Mouse (Mus musculus) myocyte (in vitro differentiated cells): Measurements from ENCODE around the gene Plpp7.

Source experiments
- CEBPB ChIP-seq: IDR thresholded peaks from 2 replicates; pipeline ENCODE4 v1.6.1; 2011; ENCODE audit warnings: mild to moderate bottlenecking, moderate library complexity; ENCODE audit not compliant: poor library complexity, insufficient read depth, severe bottlenecking
- E2F4 ChIP-seq: IDR thresholded peaks from one replicate; pipeline ENCODE4 v1.6.1; 2011; ENCODE audit warnings: mild to moderate bottlenecking, control low read depth, moderate library complexity; ENCODE audit not compliant: insufficient read depth
- MAX ChIP-seq: IDR thresholded peaks from one replicate; pipeline ENCODE4 v1.6.1; 2011; ENCODE audit warnings: low read depth, mild to moderate bottlenecking, control low read depth
- MYOD1 ChIP-seq, 3 experiments: IDR thresholded peaks; one replicate each; pipeline ENCODE4 v1.6.1; 2011; ENCODE audit warnings: control low read depth in 2 of 3, low read depth in 2 of 3, mild to moderate bottlenecking in 2 of 3, moderate library complexity in 1 of 3; ENCODE audit not compliant: insufficient read length in 2 of 3, control insufficient read depth in 1 of 3
- MYOG ChIP-seq, 3 experiments: IDR thresholded peaks; one replicate each; pipeline ENCODE4 v1.6.1; 2011; ENCODE audit warnings: control low read depth in 2 of 3, low read depth in 2 of 3, mild to moderate bottlenecking in 2 of 3; ENCODE audit not compliant: insufficient read length in 2 of 3, control insufficient read depth in 1 of 3, insufficient read depth in 1 of 3
- POLR2A ChIP-seq: IDR thresholded peaks from one replicate; pipeline ENCODE4 v1.6.1; 2011; ENCODE audit warnings: low read depth, mild to moderate bottlenecking, control low read depth, moderate library complexity; ENCODE audit not compliant: insufficient read length
- REST ChIP-seq: IDR thresholded peaks from one replicate; pipeline ENCODE4 v1.6.1; 2011; ENCODE audit warnings: mild to moderate bottlenecking, control low read depth, moderate library complexity; ENCODE audit not compliant: insufficient read depth, insufficient read length
- TCF12 ChIP-seq: IDR thresholded peaks from one replicate; pipeline ENCODE4 v1.6.1; 2011; ENCODE audit warnings: mild to moderate bottlenecking, control low read depth; ENCODE audit not compliant: poor library complexity, insufficient read depth, severe bottlenecking
- USF1 ChIP-seq: IDR thresholded peaks from one replicate; pipeline ENCODE4 v1.6.1; 2011; ENCODE audit warnings: low read depth, mild to moderate bottlenecking, control low read depth, moderate library complexity

GRCm38 (mm10) chr2:32105117-32105913 is 10.0 kb downstream of the Plpp7 start:
- no peak for TF ChIP-seq CEBPB
- TF ChIP-seq MAX: no peak
- TF ChIP-seq MYOD1 (IDR thresholded peaks at IDR 0.05; ENCODE audit: control insufficient read depth in 1 of 3, insufficient read length in 2 of 3, low read depth in 2 of 3): no peak
- no peak for TF ChIP-seq POLR2A
- TF ChIP-seq USF1: no peak
- no peak for TF ChIP-seq E2F4
- no peak for TF ChIP-seq REST
- TF ChIP-seq MYOG (IDR thresholded peaks at IDR 0.05; ENCODE audit: control insufficient read depth in 1 of 3, insufficient read depth in 1 of 3, insufficient read length in 2 of 3, low read depth in 2 of 3): no peak
- TF ChIP-seq TCF12: no peak
